Mouse (Mus musculus): ENCODE data around the gene Ublcp1. TPM values are rescaled to one million over a fixed set of nuclear protein-coding genes. Genes with fewer than 3 reads are reported as not detected.

Ublcp1 gene
- polyA plus RNA-seq (2012): 0.64 and 2.2 TPM in 2 replicates

DNA sequence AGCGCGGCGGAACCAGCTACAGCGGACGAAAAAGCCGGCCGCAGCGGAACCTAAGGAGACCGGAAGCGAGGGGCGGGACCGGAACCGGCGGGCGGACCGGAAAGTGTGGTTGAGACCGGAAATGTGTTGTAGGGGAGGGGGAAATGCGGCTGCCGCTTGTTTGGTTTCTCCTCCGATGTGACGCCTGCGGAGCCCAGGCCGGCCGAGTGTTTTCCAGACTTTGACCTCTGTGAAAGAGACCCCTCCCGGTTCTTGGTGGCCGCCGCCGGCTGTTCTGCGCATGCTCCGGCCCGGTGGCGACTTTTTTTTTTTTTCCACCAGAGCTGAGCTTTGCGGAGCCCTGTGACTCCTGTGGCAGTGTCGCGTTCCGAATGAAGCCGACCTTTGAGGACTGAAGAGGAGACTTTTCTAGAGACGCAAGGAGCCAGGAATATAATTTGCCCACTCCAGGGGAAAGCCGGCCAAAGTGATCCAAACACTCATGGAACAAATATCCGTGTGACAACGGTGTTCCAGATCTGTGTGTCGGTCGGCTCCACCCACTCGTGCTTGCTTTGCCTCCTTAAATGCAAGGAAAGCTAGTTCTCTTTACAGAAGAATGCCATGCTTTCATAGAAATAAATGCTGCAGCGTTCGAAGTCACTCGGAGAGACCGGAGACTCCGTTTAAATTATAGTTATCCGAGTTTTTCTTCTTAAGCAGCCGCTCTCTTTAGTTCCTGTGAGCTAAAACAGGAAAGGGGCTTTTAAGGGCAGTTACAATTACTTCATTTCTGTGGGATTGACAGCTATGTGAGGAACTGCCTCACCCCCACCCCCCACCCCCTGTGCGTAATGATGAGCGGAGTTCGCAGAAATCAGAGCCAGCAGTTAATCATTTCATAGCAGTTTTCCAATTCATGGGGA, at the start of gene Ublcp1:
Ublcp1 (minus strand) TSS at position 67 of the 905 bp plus-strand sequence.

GRCm38 (mm10) chr11:44518281-44519095, 48.2 kb upstream of the Ublcp1 start, which contains the start of gene Rnf145:
TSS of gene Rnf145 (plus strand) at chr11:44518964.

Other genes starting within 250 kb of the Ublcp1 start
- not detected in 2 replicates for gene Il12b, start 70.4 kb downstream of the Ublcp1 start, polyA plus RNA-seq (2012)
- 46.4 and 49.1 TPM in 2 replicates for gene Rnf145, start 48.5 kb upstream of the Ublcp1 start, polyA plus RNA-seq (2012)
- gene Ebf1, start 146.8 kb upstream of the Ublcp1 start, polyA plus RNA-seq (2012): 1.8 and 3.0 TPM in 2 replicates

Measured in megakaryocyte-erythroid progenitor cell, adult 5 weeks (primary cell).